Mouse (Mus musculus) ES-E14 (cell line): ENCODE measurements around the gene Emc9. TPM values are rescaled to one million over a fixed set of nuclear protein-coding genes. Genes with fewer than 3 reads are reported as not detected.

Experiments used
- DNase-seq: peaks from one replicate; pipeline ENCODE4 v3.0.0-alpha.2; 2013; ENCODE audit warnings: low read depth, low spot score
- H3K27ac ChIP-seq: 2 replicates; pipeline ENCODE4 v1.5.1; 2012; ENCODE audit warnings: low read depth, mild to moderate bottlenecking, low read length, moderate library complexity, mixed read lengths; ENCODE audit not compliant: poor library complexity, insufficient read depth, severe bottlenecking
- H3K36me3 ChIP-seq: 2 replicates; pipeline ENCODE4 v1.6.1; 2012; ENCODE audit warnings: mild to moderate bottlenecking, low read length, moderate library complexity, mixed read lengths; ENCODE audit not compliant: control insufficient read depth, poor library complexity, insufficient read depth, severe bottlenecking
- H3K4me1 ChIP-seq, 2 experiments: fragments of 150-350 bp in 1 of 2; sonication (generic) in 1 of 2; 2 replicates each; pipeline ENCODE4 v1.6.1; 2012; ENCODE audit warnings: low read length in 2 of 2, mild to moderate bottlenecking in 1 of 2, mixed read lengths in 1 of 2; ENCODE audit not compliant: control insufficient read depth in 2 of 2, insufficient read depth in 2 of 2, poor library complexity in 1 of 2
- H3K4me3 ChIP-seq, 2 experiments: fragments of 150-350 bp in 1 of 2; sonication (generic) in 1 of 2; 2 replicates each; pipeline ENCODE4 v1.5.1; 2012; ENCODE audit warnings: low read length in 2 of 2, low read depth in 1 of 2, mild to moderate bottlenecking in 1 of 2, mixed read lengths in 1 of 2; ENCODE audit not compliant: insufficient read depth in 1 of 2, poor library complexity in 1 of 2, severe bottlenecking in 1 of 2
- H3K9ac ChIP-seq: 2 replicates; pipeline ENCODE4 v1.6.1; 2012; ENCODE audit warnings: low read depth, mild to moderate bottlenecking, low read length, mixed read lengths; ENCODE audit not compliant: poor library complexity, insufficient read depth, severe bottlenecking
- H3K9me3 ChIP-seq: fragments of 150-350 bp; sonication (generic); 2 replicates; pipeline ENCODE4 v1.6.1; 2012; ENCODE audit warnings: low read depth, mild to moderate bottlenecking, low read length; ENCODE audit not compliant: control insufficient read depth, insufficient read depth
- CHD2 ChIP-seq: IDR thresholded peaks from 2 replicates; pipeline ENCODE4 v1.6.1; 2014; ENCODE audit warnings: mild to moderate bottlenecking, low read depth, low read length, inconsistent platforms
- HCFC1 ChIP-seq: IDR thresholded peaks from 2 replicates; pipeline ENCODE4 v1.6.1; 2012; ENCODE audit warnings: low read length, inconsistent platforms, borderline replicate concordance; ENCODE audit not compliant: insufficient read depth
- MAFK ChIP-seq: IDR thresholded peaks from 2 replicates; pipeline ENCODE4 v1.6.1; 2014; ENCODE audit warnings: mild to moderate bottlenecking, low read depth, low read length, inconsistent platforms; ENCODE audit not compliant: insufficient read depth
- ZC3H11A ChIP-seq: IDR thresholded peaks from 2 replicates; pipeline ENCODE4 v1.6.1; 2012; ENCODE audit warnings: low read depth, mild to moderate bottlenecking, inconsistent platforms, low read length, borderline replicate concordance
- ZNF384 ChIP-seq: IDR thresholded peaks from 2 replicates; pipeline ENCODE4 v1.6.1; 2012; ENCODE audit warnings: low read depth, low read length, inconsistent platforms
- in situ Hi-C, 2 experiments: fragments of 600-800 bp; cut with MboI; formaldehyde crosslinking; loops; one replicate each; pipeline ENCODE4 v1.15.1; 2025; ENCODE audit warnings: low sequenced_read_pairs in 2 of 2, inconsistent platforms in 1 of 2; ENCODE audit not compliant: unreplicated experiment in 2 of 2
- total RNA-seq: library from RNA; depleted of rRNA; stranded (reverse); fragments of 300-350 nt; gene quantifications from 2 replicates; pipeline ENCODE4 v1.2.3, GENCODE M21; 2012

Gene Emc9
- total RNA-seq, 1 experiment: 4.9 TPM

- peaks cover 8 to 18% of the 10 kb centered on the region in 2 experiments for H3K4me1 ChIP-seq
- no peak for DNase-seq
- in situ Hi-C loops: no loop called here
- H3K27ac ChIP-seq: peak overlapping the region; percentile 71; the same call in 1 of the 2 replicates
- H3K9me3 ChIP-seq: no peaks in the 10 kb centered on the region
- TF ChIP-seq CHD2 (no peak), MAFK (no peak), HCFC1 (no peak), ZC3H11A (no peak)
- peaks cover 19% of the 10 kb centered on the region; the same call in 1 of the 2 replicates for H3K36me3 ChIP-seq
- H3K4me3 ChIP-seq: no peak overlapping the region
- H3K9ac ChIP-seq: no peak overlapping the region
Observed at GRCm38 (mm10) chr14:55551347-55551746, 33.8 kb downstream of the Emc9 start.

GRCm38 (mm10) chr14:55550191-55550590 lies 34.9 kb downstream of the Emc9 start:
- no peak overlapping the region; the same call in 1 of the 2 replicates for H3K27ac ChIP-seq
- peaks cover 25% of the 10 kb centered on the region; the same call in 1 of the 2 replicates for H3K36me3 ChIP-seq
- no peak overlapping the region for H3K9ac ChIP-seq
- TF ChIP-seq ZNF384: no peak
- no peak for TF ChIP-seq MAFK
- no peak for TF ChIP-seq HCFC1
- no peak for TF ChIP-seq CHD2
- in situ Hi-C loops: no loop called here
- H3K4me3 ChIP-seq: no peak overlapping the region
- H3K4me1 ChIP-seq: peaks cover 8 to 18% of the 10 kb centered on the region in 2 experiments
- no peak for DNase-seq
- no peaks in the 10 kb centered on the region for H3K9me3 ChIP-seq

- Histone ChIP-seq H3K9ac (no peak overlapping the region), H3K9me3 (no peaks in the 10 kb centered on the region), H3K27ac (no peak overlapping the region), H3K4me3 (no peak overlapping the region), H3K4me1 (peaks cover 5 to 20% of the 10 kb centered on the region in 2 experiments; a peak in 3 of 4 replicates), H3K36me3 (peaks cover 49% of the 10 kb centered on the region)
- DNase-seq: no peak
- TF ChIP-seq HCFC1: no peak
- TF ChIP-seq ZC3H11A: no peak
- no peak for TF ChIP-seq CHD2
- no peak for TF ChIP-seq MAFK
- TF ChIP-seq ZNF384: no peak
- in situ Hi-C loops: loop anchor here in 1 of 2 experiments (5.0 kb wide), 1 partner anchor 48 kb away; the partner anchor contains the start of genes Psme2 and Rnf31
Observed at GRCm38 (mm10) chr14:55544334-55544733, 40.8 kb downstream of the Emc9 start.

- no peak for TF ChIP-seq ZNF384
- no peak for TF ChIP-seq CHD2
- TF ChIP-seq MAFK: no peak
- no peak for TF ChIP-seq HCFC1
- TF ChIP-seq ZC3H11A: no peak
- in situ Hi-C loops: loop anchor here in 1 of 2 experiments (5.0 kb wide), 1 partner anchor 50 kb away; the partner anchor contains the start of genes Psme2 and Rnf31
- Histone ChIP-seq H3K9ac (no peak overlapping the region; the same call in 1 of the 2 replicates), H3K27ac (no peak overlapping the region), H3K36me3 (peaks cover 35% of the 10 kb centered on the region), H3K4me1 (peaks cover 7 to 16% of the 10 kb centered on the region in 2 experiments; a peak in 3 of 4 replicates), H3K9me3 (no peaks in the 10 kb centered on the region), H3K4me3 (no peak overlapping the region)
- DNase-seq: no peak
Observed at GRCm38 (mm10) chr14:55542268-55542667, 42.8 kb downstream of the Emc9 start.
